21 mouse cellular contexts compared by ENCODE assay signal in the genomic region with DNA sequence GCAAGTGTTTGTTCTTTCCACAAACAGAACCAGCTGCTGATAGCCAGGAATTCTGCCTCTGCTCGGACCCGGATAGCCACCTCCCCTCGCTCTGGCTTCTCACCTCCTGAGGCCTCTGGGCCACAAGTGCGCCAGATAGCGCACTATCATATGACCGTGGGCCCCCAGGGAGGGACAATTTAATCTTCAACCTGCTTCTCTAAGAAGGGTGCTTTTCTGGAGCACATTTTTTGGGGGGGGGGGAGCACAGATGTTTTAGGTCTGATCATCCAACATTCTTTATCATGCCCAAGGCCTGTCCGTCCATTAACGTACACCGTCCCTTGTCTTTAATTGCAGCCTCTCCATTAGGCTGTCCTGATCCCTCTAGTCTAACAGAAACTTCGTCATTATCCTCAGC. TPM values are rescaled to one million over a fixed set of nuclear protein-coding genes. Genes with fewer than 3 reads are reported as not detected.
"Had no signal": no experiment of that assay in that cellular context is flagged by ENCODE, and none has a peak within 500 bp of the region (broad histone marks: within the 10 kb centered on the region; RNA-seq: fewer than 3 reads in every experiment).

No protein-coding gene starts in this region.

- H3K27ac ChIP-seq: neural tube, embryonic 13.5 days; neural tube, embryonic 15.5 days; stomach, embryonic 15.5 days; stomach, postnatal 0 days had no signal

- H3K4me1 ChIP-seq: neural tube, embryonic 13.5 days; neural tube, embryonic 15.5 days; stomach, embryonic 15.5 days had no signal

- H3K9ac ChIP-seq: neural tube, embryonic 13.5 days; neural tube, embryonic 15.5 days; stomach, embryonic 15.5 days had no signal

- H3K4me3 ChIP-seq: neural tube, embryonic 13.5 days; neural tube, embryonic 15.5 days; stomach, embryonic 15.5 days had no signal

- H3K27me3 ChIP-seq: neural tube, embryonic 13.5 days; neural tube, embryonic 15.5 days; stomach, embryonic 15.5 days had no signal

- H3K36me3 ChIP-seq: neural tube, embryonic 13.5 days; neural tube, embryonic 15.5 days; stomach, embryonic 15.5 days had no signal

- H3K4me2 ChIP-seq: neural tube, embryonic 13.5 days; neural tube, embryonic 15.5 days; stomach, embryonic 15.5 days had no signal

- DNase-seq: retina, postnatal 1 day; right cerebral cortex, postnatal 14 days; right cerebral cortex, postnatal 25 days; right cerebral cortex, postnatal 4 days; spleen, adult 18-20 months; thymus, adult 18-20 months; thymus, adult 2 months; thymus, postnatal 14 days; thymus, postnatal 25 days; thymus, postnatal 36 days; thymus, postnatal 4 days had no signal

- H3K9me3 ChIP-seq: neural tube, embryonic 13.5 days; neural tube, embryonic 15.5 days; stomach, embryonic 15.5 days had no signal

RNA-seq across cellular contexts. Expression of gene Gja8, which starts 49.8 kb away (rescaled TPM):
- total RNA-seq: neutrophil, adult 5-6 weeks had no signal
- polyA plus RNA-seq: small intestine, adult 2 months; spleen, adult 2 months; stomach, embryonic 14.5 days; stomach, embryonic 15.5 days; stomach, embryonic 16.5 days; stomach, postnatal 0 days; urinary bladder, adult 2 months had no signal
